Mouse (Mus musculus) CH12.LX (cell line): ENCODE data around the gene Cbfb. TPM values are rescaled to one million over a fixed set of nuclear protein-coding genes. Genes with fewer than 3 reads are reported as not detected.

Experiments used
- DNase-seq: peaks from one replicate; pipeline ENCODE4 v3.0.0-alpha.2; 2013; ENCODE audit errors: extremely low read depth
- H3K27ac ChIP-seq: 2 replicates; pipeline ENCODE4 v1.5.1; 2012; ENCODE audit warnings: low read depth, mild to moderate bottlenecking, control low read depth, moderate library complexity; ENCODE audit not compliant: insufficient read depth
- H3K27me3 ChIP-seq: replicated peaks from 2 replicates; pipeline ENCODE3; 2012; ENCODE audit warnings: inconsistent platforms
- H3K36me3 ChIP-seq, 2 experiments: replicated peaks in 1 of 2; 2 replicates each; pipeline versions ENCODE3 to v1.6.1; 2012; ENCODE audit warnings: inconsistent platforms in 1 of 2, low read length in 1 of 2, mild to moderate bottlenecking in 1 of 2, mixed read lengths in 1 of 2, moderate library complexity in 1 of 2; ENCODE audit not compliant: control insufficient read depth in 1 of 2, insufficient read depth in 1 of 2
- H3K4me1 ChIP-seq, 2 experiments: 2 replicates each; pipeline ENCODE4 v1.6.1; 2012; ENCODE audit warnings: inconsistent platforms in 1 of 2, moderate library complexity in 1 of 2; ENCODE audit not compliant: insufficient read depth in 2 of 2, control insufficient read depth in 1 of 2
- H3K4me2 ChIP-seq: 2 replicates; pipeline ENCODE4 v1.6.1; 2012; ENCODE audit warnings: low read depth, mild to moderate bottlenecking, control low read depth; ENCODE audit not compliant: poor library complexity, insufficient read depth, severe bottlenecking
- H3K4me3 ChIP-seq, 3 experiments: fragments of 150-350 bp in 1 of 3; sonication (generic) in 1 of 3; replicated peaks in 1 of 3; 2 replicates each; pipeline versions ENCODE3 to v1.5.1; 2011 to 2012; ENCODE audit warnings: low read depth in 2 of 3, low read length in 2 of 3, mild to moderate bottlenecking in 2 of 3, moderate library complexity in 2 of 3, control low read depth in 1 of 3, improper control_type of control experiment in 1 of 3, inconsistent platforms in 1 of 3, mixed read lengths in 1 of 3; ENCODE audit not compliant: poor library complexity in 1 of 3
- H3K79me2 ChIP-seq: replicated peaks from 2 replicates; pipeline ENCODE4 v1.6.1; 2012; ENCODE audit warnings: mild to moderate bottlenecking, moderate library complexity; ENCODE audit not compliant: control insufficient read depth, poor library complexity, insufficient read depth, severe bottlenecking; ENCODE audit errors: extremely low read depth
- H3K9ac ChIP-seq: 2 replicates; pipeline ENCODE4 v1.6.1; 2012; ENCODE audit warnings: low read depth, mild to moderate bottlenecking, control low read depth, moderate library complexity; ENCODE audit not compliant: insufficient read depth
- H3K9me3 ChIP-seq: replicated peaks from 2 replicates; pipeline ENCODE3; 2012; ENCODE audit warnings: low read length, inconsistent platforms, mixed read lengths
- BHLHE40 ChIP-seq: IDR thresholded peaks from 2 replicates; pipeline ENCODE4 v1.6.1; 2011; ENCODE audit warnings: mild to moderate bottlenecking, low read depth, low read length, improper control_type of control experiment
- CHD1 ChIP-seq: IDR thresholded peaks from 2 replicates; pipeline ENCODE4 v1.6.1; 2012; ENCODE audit warnings: low read depth, low read length, improper control_type of control experiment, inconsistent platforms
- CHD2 ChIP-seq: IDR thresholded peaks from 2 replicates; pipeline ENCODE4 v1.6.1; 2011; ENCODE audit warnings: low read length, improper control_type of control experiment
- E2F4 ChIP-seq: IDR thresholded peaks from 2 replicates; pipeline ENCODE4 v1.6.1; 2011; ENCODE audit warnings: low read depth, low read length, improper control_type of control experiment; ENCODE audit not compliant: insufficient replicate concordance
- ELF1 ChIP-seq: IDR thresholded peaks from 2 replicates; pipeline ENCODE4 v1.6.1; 2014; ENCODE audit warnings: low read depth, mild to moderate bottlenecking, inconsistent platforms, low read length, improper control_type of control experiment
- EP300 ChIP-seq: IDR thresholded peaks from 2 replicates; pipeline ENCODE4 v1.6.1; 2011; ENCODE audit warnings: low read length, improper control_type of control experiment
- ETS1 ChIP-seq: conservative IDR thresholded peaks from 2 replicates; pipeline ENCODE4 v1.6.1; 2012; ENCODE audit warnings: low read depth, mild to moderate bottlenecking, inconsistent platforms, low read length, improper control_type of control experiment, moderate library complexity
- HCFC1 ChIP-seq: IDR thresholded peaks from 2 replicates; pipeline ENCODE4 v1.6.1; 2012; ENCODE audit warnings: low read depth, mild to moderate bottlenecking, inconsistent platforms, low read length, improper control_type of control experiment
- IRF4 ChIP-seq: IDR thresholded peaks from 2 replicates; pipeline ENCODE4 v1.6.1; 2014; ENCODE audit warnings: low read depth, mild to moderate bottlenecking, inconsistent platforms, low read length, improper control_type of control experiment
- JUN ChIP-seq: IDR thresholded peaks from 2 replicates; pipeline ENCODE4 v1.6.1; 2011; ENCODE audit warnings: low read depth, mild to moderate bottlenecking, low read length, improper control_type of control experiment, moderate library complexity; ENCODE audit not compliant: insufficient read depth
- JUND ChIP-seq: conservative IDR thresholded peaks from 2 replicates; pipeline ENCODE4 v1.6.1; 2011; ENCODE audit warnings: low read depth, low read length, improper control_type of control experiment
- KAT2A ChIP-seq: IDR thresholded peaks from 2 replicates; pipeline ENCODE4 v1.6.1; 2012; ENCODE audit warnings: low read length, improper control_type of control experiment, inconsistent platforms; ENCODE audit not compliant: insufficient replicate concordance
- MAZ ChIP-seq: IDR thresholded peaks from 2 replicates; pipeline ENCODE4 v1.6.1; 2012; ENCODE audit warnings: low read depth, mild to moderate bottlenecking, inconsistent platforms, low read length, improper control_type of control experiment, moderate library complexity
- MYC ChIP-seq: IDR thresholded peaks from 2 replicates; pipeline ENCODE4 v1.6.1; 2011; ENCODE audit warnings: low read depth, mild to moderate bottlenecking, improper control_type of control experiment, low read length
- NELFE ChIP-seq: IDR thresholded peaks from 2 replicates; pipeline ENCODE4 v1.6.1; 2011; ENCODE audit warnings: low read depth, low read length, improper control_type of control experiment
- NRF1 ChIP-seq: IDR thresholded peaks from 2 replicates; pipeline ENCODE4 v1.6.1; 2014; ENCODE audit warnings: low read depth, mild to moderate bottlenecking, inconsistent platforms, low read length, improper control_type of control experiment, moderate library complexity
- PAX5 ChIP-seq: IDR thresholded peaks from 2 replicates; pipeline ENCODE4 v1.6.1; 2012; ENCODE audit warnings: low read length, inconsistent platforms, mixed read lengths
- POLR2AphosphoS2 ChIP-seq: IDR thresholded peaks from 2 replicates; pipeline ENCODE4 v1.6.1; 2011; ENCODE audit warnings: low read depth, low read length, improper control_type of control experiment
- RAD21 ChIP-seq: IDR thresholded peaks from 2 replicates; pipeline ENCODE4 v1.6.1; 2011; ENCODE audit warnings: low read depth, mild to moderate bottlenecking, low read length, improper control_type of control experiment, moderate library complexity
- SIN3A ChIP-seq: IDR thresholded peaks from 2 replicates; pipeline ENCODE4 v1.6.1; 2012; ENCODE audit warnings: low read length, improper control_type of control experiment, inconsistent platforms
- SMC3 ChIP-seq: IDR thresholded peaks from 2 replicates; pipeline ENCODE4 v1.6.1; 2011; ENCODE audit warnings: low read depth, low read length, improper control_type of control experiment
- TBP ChIP-seq: conservative IDR thresholded peaks from 2 replicates; pipeline ENCODE4 v1.6.1; 2011; ENCODE audit warnings: low read depth, low read length, improper control_type of control experiment
- TCF12 ChIP-seq: IDR thresholded peaks from 2 replicates; pipeline ENCODE4 v1.6.1; 2014; ENCODE audit warnings: low read depth, mild to moderate bottlenecking, inconsistent platforms, low read length, improper control_type of control experiment
- UBTF ChIP-seq: IDR thresholded peaks from 2 replicates; pipeline ENCODE4 v1.6.1; 2012; ENCODE audit warnings: low read depth, mild to moderate bottlenecking, inconsistent platforms, low read length, improper control_type of control experiment, moderate library complexity
- USF1 ChIP-seq: IDR thresholded peaks from 2 replicates; pipeline ENCODE4 v1.6.1; 2014; ENCODE audit warnings: low read depth, mild to moderate bottlenecking, inconsistent platforms, low read length, improper control_type of control experiment
- USF2 ChIP-seq: conservative IDR thresholded peaks from 2 replicates; pipeline ENCODE4 v1.6.1; 2011; ENCODE audit warnings: low read depth, low read length, improper control_type of control experiment
- ZC3H11A ChIP-seq: IDR thresholded peaks from 2 replicates; pipeline ENCODE4 v1.6.1; 2012; ENCODE audit warnings: low read depth, mild to moderate bottlenecking, inconsistent platforms, low read length, improper control_type of control experiment
- ZKSCAN1 ChIP-seq: IDR thresholded peaks from 2 replicates; pipeline ENCODE4 v1.6.1; 2012; ENCODE audit warnings: low read depth, inconsistent platforms, low read length, improper control_type of control experiment, borderline replicate concordance
- ZMIZ1 ChIP-seq: IDR thresholded peaks from 2 replicates; pipeline ENCODE4 v1.6.1; 2012; ENCODE audit warnings: low read depth, mild to moderate bottlenecking, inconsistent platforms, low read length, improper control_type of control experiment
- ZNF384 ChIP-seq: IDR thresholded peaks from 2 replicates; pipeline ENCODE4 v1.6.1; 2012; ENCODE audit warnings: low read depth, low read length, improper control_type of control experiment, inconsistent platforms
- dilution Hi-C: fragments of 300-500 bp; cut with MboI; formaldehyde crosslinking; loops from 2 replicates; pipeline ENCODE4 v1.14.3; 2020; ENCODE audit warnings: low sequenced_read_pairs; ENCODE audit not compliant: extremely low pct_unique_long_range_greater_than_20kb, extremely low pct_ligation_motif_present
- in situ Hi-C: fragments of 300-500 bp; cut with MboI; formaldehyde crosslinking; loops from 3 replicates; pipeline ENCODE4 v1.14.3; 2019; ENCODE audit warnings: low sequenced_read_pairs, low pct_ligation_motif_present, low pct_unique_long_range_greater_than_20kb, mixed read lengths
- polyA plus RNA-seq: library from polyadenylated mRNA; unstranded; fragments of >175 nt; gene quantifications from 2 replicates; pipeline ENCODE4 v1.2.1, GENCODE M21; 2012; ENCODE audit warnings: low read depth; ENCODE audit not compliant: insufficient read length
- total RNA-seq, 2 experiments: library from RNA; depleted of rRNA; stranded (reverse); fragments of 300-350 nt in 1 of 2; fragments of >200 nt in 1 of 2; gene quantifications; 2 replicates each; pipeline ENCODE4 v1.2.3; 2012 to 2014

Gene Cbfb
- total and polyA plus RNA-seq, 3 experiments = 49.7 to 170 (median 97.7) TPM

GRCm38 (mm10) chr8:105152623-105153398, 17.7 kb upstream of the Cbfb start:
- Histone ChIP-seq H3K36me3 (no peaks in the 10 kb centered on the region), H3K4me2 (no peak overlapping the region), H3K4me1 (peaks cover 9 to 31% of the 10 kb centered on the region in 2 experiments), H3K4me3 (no peak overlapping the region), H3K79me2 (no peaks in the 10 kb centered on the region), H3K9me3 (no peaks in the 10 kb centered on the region), H3K27ac (no peak overlapping the region), H3K27me3 (no peaks in the 10 kb centered on the region), H3K9ac (no peak overlapping the region)
- in situ Hi-C loops = no loop called here
- dilution Hi-C loops = no loop called here
- TF ChIP-seq E2F4 = no peak
- no peak for DNase-seq

GRCm38 (mm10) chr8:105154316-105154715, 16.2 kb upstream of the Cbfb start:
- in situ Hi-C loops = no loop called here

GRCm38 (mm10) chr8:105155091-105155745, 15.3 kb upstream of the Cbfb start:
- dilution Hi-C loops (no loop called here), in situ Hi-C loops (loop anchor here (5.0 kb wide), 1 partner anchor 33 kb away; no protein-coding TSS in a partner anchor)
- Histone ChIP-seq H3K4me3 (no peak overlapping the region), H3K9ac (no peak overlapping the region), H3K9me3 (no peaks in the 10 kb centered on the region), H3K4me1 (peaks cover 0 to 17% of the 10 kb centered on the region in 2 experiments; a peak in 3 of 4 replicates), H3K36me3 (no peaks in the 10 kb centered on the region), H3K4me2 (no peak overlapping the region), H3K27me3 (no peaks in the 10 kb centered on the region), H3K79me2 (no peaks in the 10 kb centered on the region), H3K27ac (no peak overlapping the region)
- no peak for DNase-seq
- TF ChIP-seq TCF12 (no peak), SMC3 (no peak), IRF4 (no peak), BHLHE40 (no peak), SIN3A (no peak), PAX5 (no peak), CHD1 (no peak), JUND (no peak), KAT2A (no peak), MAZ (no peak), MYC (no peak), CHD2 (no peak), ZNF384 (no peak), EP300 (no peak), USF2 (no peak), JUN (no peak)

More at GRCm38 (mm10) chr8:105154316-105154715, 16.2 kb upstream of the Cbfb start:
- no peak for DNase-seq
- H3K4me2 ChIP-seq = no peak overlapping the region
- no peaks in the 10 kb centered on the region for H3K79me2 ChIP-seq
- no peaks in the 10 kb centered on the region for H3K36me3 ChIP-seq
- TF ChIP-seq ELF1 (no peak), JUN (no peak), ZNF384 (no peak), RAD21 (no peak), TCF12 (no peak), NELFE (no peak), MYC (no peak), SIN3A (no peak), POLR2AphosphoS2 (no peak), CHD2 (no peak), ETS1 (no peak), ZKSCAN1 (no peak), ZC3H11A (no peak), HCFC1 (no peak), TBP (no peak), UBTF (no peak), ZMIZ1 (no peak), BHLHE40 (no peak), NRF1 (no peak), USF1 (no peak)
- peaks cover 0 to 22% of the 10 kb centered on the region in 2 experiments; a peak in 3 of 4 replicates for H3K4me1 ChIP-seq
- no peak overlapping the region for H3K9ac ChIP-seq
- no peak overlapping the region for H3K4me3 ChIP-seq
- H3K9me3 ChIP-seq = no peaks in the 10 kb centered on the region
- dilution Hi-C loops = no loop called here
- H3K27ac ChIP-seq = no peak overlapping the region
- H3K27me3 ChIP-seq = no peaks in the 10 kb centered on the region
